Comparison of ENCODE assay signal across 8 mouse cellular contexts in genomic region chr9:104062430-104063243, GRCm38 (mm10). TPM values are rescaled to one million over a fixed set of nuclear protein-coding genes. Genes with fewer than 3 reads are reported as not detected.
DNase-seq lines count a peak whose midpoint lies in the region; ATAC-seq and TF ChIP-seq lines count a peak whose summit lies in the region.

Gene Uba5, minus strand, starts transcription at chr9:104063134.

- intact Hi-C loops in left cerebral cortex, postnatal 14 days (cut with DNase I): no loop called here

- peaks cover 36% of the 10 kb centered on the region for H3K36me3 ChIP-seq in G1E (replicated peaks)
- H3K36me3 ChIP-seq in hindbrain, embryonic 12.5 days: peaks cover 26% of the 10 kb centered on the region

- no peaks in the 10 kb centered on the region for H3K9me3 ChIP-seq in G1E (replicated peaks)
- no peaks in the 10 kb centered on the region for H3K9me3 ChIP-seq in hindbrain, embryonic 12.5 days (replicated peaks)

- H3K4me2 ChIP-seq in hindbrain, embryonic 12.5 days (replicated peaks): peak within 1 kb of the TSS; percentile 85

- peak within 1 kb of the TSS; percentile 94 for H3K9ac ChIP-seq in hindbrain, embryonic 12.5 days

- peak within 1 kb of the TSS; percentile 97 for H3K4me3 ChIP-seq in G1E (ENCODE audit: low read depth, low read length)
- peak within 1 kb of the TSS; percentile 99 for H3K4me3 ChIP-seq in hindbrain, embryonic 12.5 days

- TF ChIP-seq CTCF in G1E (IDR thresholded peaks at IDR 0.05; ENCODE audit: low read depth, low read length): no peak
- TF ChIP-seq CTCF in brain, embryonic 14.5 days (IDR thresholded peaks at IDR 0.05; ENCODE audit: borderline replicate concordance, extremely low read depth, insufficient read depth, insufficient read length): no peak

- H3K27me3 ChIP-seq in G1E (ENCODE audit: insufficient read depth, low read length): no peaks in the 10 kb centered on the region
- no peaks in the 10 kb centered on the region for H3K27me3 ChIP-seq in hindbrain, embryonic 12.5 days

- H3K27ac ChIP-seq in hindbrain, embryonic 12.5 days: peak within 1 kb of the TSS; percentile 55

- peak; percentile 43; the same call in 1 of the 2 replicates for ATAC-seq in G1E (ENCODE audit: extremely low read depth, insufficient number of reproducible peaks, low FRiP score, poor library complexity, severe bottlenecking)
- ATAC-seq in hindbrain, embryonic 12.5 days (ENCODE audit: low FRiP score): peak; percentile 85

- peaks cover 21% of the 10 kb centered on the region for H3K4me1 ChIP-seq in G1E (ENCODE audit: insufficient read depth, low read depth, low read length)
- peaks cover 20% of the 10 kb centered on the region for H3K4me1 ChIP-seq in hindbrain, embryonic 12.5 days

- WGBS in hindbrain, embryonic 12.5 days: 1% methylated on average over 59 of the region's 59 CpGs

- DNase-seq in G1E (ENCODE audit: low spot score) (peak; percentile 70), adipocyte (ENCODE audit: low spot score) (no peak)
- no peak for DNase-seq in brain, embryonic 14.5 days (ENCODE audit: low read depth)
- peak; percentile 37 to 72 for DNase-seq in frontal cortex, postnatal 10 days (ENCODE audit: low spot score in 2 of 2)
- peak; percentile 8 to 75 for DNase-seq in left cerebral cortex, postnatal 14 days (ENCODE audit: low spot score in 2 of 2)
- peak; percentile 85 for DNase-seq in mesoderm, embryonic 11.5 days (ENCODE audit: low read depth, low spot score)
- DNase-seq in spleen, postnatal 14 days (ENCODE audit: low spot score in 2 of 2): peak; percentile 34 to 63

- TF ChIP-seq POLR2A in brain, embryonic 14.5 days (IDR thresholded peaks at IDR 0.05; ENCODE audit: borderline replicate concordance, extremely low read depth, insufficient read depth, insufficient read length, poor library complexity, severe bottlenecking): peak; percentile 55; the same call in 1 of the 2 replicates

RNA-seq across cellular contexts. Expression of gene Uba5, which starts in this region (rescaled TPM):
- total RNA-seq in G1E (2014; fragmentation: Nextera tagmentation): 36.8 and 43.7 TPM in 2 replicates
- total RNA-seq in G1E (2017): 40.9 and 41.3 TPM in 2 replicates
- 8.7 and 9.6 TPM in 2 replicates for polyA plus RNA-seq in G1E (2012)
- polyA plus RNA-seq in brain, embryonic 14.5 days (2012; rRNA removed): 68.8 and 69.7 TPM in 2 replicates
- 69.2 and 72.4 TPM in 2 replicates for polyA plus RNA-seq in hindbrain, embryonic 12.5 days (2016; fragmentation: Nextera tagmentation; extraction: Ambion mirVana)
- total RNA-seq in left cerebral cortex, postnatal 14 days (2021): 10 to 100 TPM; 39.0 to 41.6 TPM

Comparison
In these comparisons a context has a peak if more than half of its experiments do, and no peak if none do; other contexts are left out.
1. DNase-seq: peak in G1E (single experiment), frontal cortex, postnatal 10 days (2 of 2), left cerebral cortex, postnatal 14 days (2 of 2), mesoderm, embryonic 11.5 days (single experiment) and spleen, postnatal 14 days (2 of 2); none in brain, embryonic 14.5 days (single experiment) and adipocyte (single experiment).